Mouse (Mus musculus): ENCODE measurements around the gene Kyat1. TPM values are rescaled to one million over a fixed set of nuclear protein-coding genes. Genes with fewer than 3 reads are reported as not detected.
"Not testable (repeated sequence)": the region's sequence is repeated elsewhere in the genome, so short reads cannot be mapped to it uniquely, and the experiment has no call there.

The Kyat1 gene
- polyA plus RNA-seq, 1 experiment from 2014 or later, result 26.9 TPM

DNA sequence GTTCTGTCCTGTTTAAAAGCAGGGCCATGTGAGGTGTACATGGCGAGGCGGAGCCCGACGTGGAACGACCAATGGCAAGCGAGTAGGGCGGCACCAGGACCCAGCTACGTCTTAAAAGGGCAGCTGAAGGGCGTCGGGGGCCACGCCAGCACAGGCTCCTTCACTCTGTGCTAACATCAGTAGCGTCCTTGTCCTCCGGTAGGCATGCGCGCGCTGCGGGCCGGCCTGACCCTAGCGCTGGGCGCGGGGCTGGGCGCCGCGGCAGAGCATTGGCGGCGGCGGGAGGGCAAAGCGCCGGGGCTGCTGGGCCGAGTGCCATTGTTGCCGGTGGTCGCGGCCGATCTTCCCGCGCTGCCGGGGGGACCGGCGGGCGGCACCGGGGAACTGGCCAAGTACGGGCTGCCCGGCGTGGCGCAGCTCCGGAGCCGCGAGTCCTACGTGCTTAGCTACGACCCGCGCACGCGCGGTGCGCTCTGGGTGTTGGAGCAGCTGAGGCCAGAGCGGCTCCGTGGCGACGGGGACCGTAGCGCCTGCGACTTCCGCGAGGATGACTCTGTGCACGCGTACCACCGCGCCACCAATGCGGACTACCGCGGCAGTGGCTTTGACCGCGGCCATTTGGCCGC, 34.2 kb downstream of the Kyat1 start, which contains the start of gene Endog:
Gene Endog, plus strand, starts transcription at position 123 of the 626 bp plus-strand sequence.
- ATAC-seq (replicated peaks; ENCODE audit: extremely low read depth, insufficient read depth, low FRiP score), result peak; percentile 96

GRCm38 (mm10) chr2:30166677-30167076, 39.0 kb downstream of the Kyat1 start:
- Histone ChIP-seq H3K9me3 (replicated peaks; ENCODE audit: control insufficient read depth, low read length) (peaks cover 15% of the 10 kb centered on the region), H3K27ac (ENCODE audit: low read length) (no peak overlapping the region), H3K36me3 (ENCODE audit: control insufficient read depth, insufficient read depth) (no peaks in the 10 kb centered on the region), H3K9ac (ENCODE audit: low read length) (no peak overlapping the region), H3K27me3 (ENCODE audit: control insufficient read depth, insufficient read depth, low read length) (no peaks in the 10 kb centered on the region), H3K4me2 (ENCODE audit: low read depth, low read length) (no peak overlapping the region), H3K4me1 (ENCODE audit: control insufficient read depth, insufficient read depth, low read length) (peaks cover 3% of the 10 kb centered on the region), H3K4me3 (ENCODE audit: low read length) (no peak overlapping the region)
- WGBS, result 57% methylated on average over 4 of the region's 4 CpGs
- ATAC-seq (replicated peaks; ENCODE audit: extremely low read depth, insufficient read depth, low FRiP score), result no peak

More for the DNA sequence above, 34.2 kb downstream of the Kyat1 start, which contains the start of gene Endog:
- peaks cover 27% of the 10 kb centered on the region for H3K36me3 ChIP-seq (ENCODE audit: control insufficient read depth, insufficient read depth)
- H3K27me3 ChIP-seq (ENCODE audit: control insufficient read depth, insufficient read depth, low read length), result no peaks in the 10 kb centered on the region
- H3K4me3 ChIP-seq (ENCODE audit: low read length), result peak within 1 kb of the TSS; percentile 56
- H3K4me2 ChIP-seq (ENCODE audit: low read depth, low read length), result peak within 1 kb of the TSS; percentile 89
- WGBS, result under 1% methylated on average over 75 of the region's 75 CpGs
- peaks cover 10% of the 10 kb centered on the region for H3K9me3 ChIP-seq (replicated peaks; ENCODE audit: control insufficient read depth, low read length)
- H3K4me1 ChIP-seq (ENCODE audit: control insufficient read depth, insufficient read depth, low read length), result peaks cover 6% of the 10 kb centered on the region
- H3K27ac ChIP-seq (ENCODE audit: low read length), result peak within 1 kb of the TSS; percentile 86
- peak within 1 kb of the TSS; percentile 72 for H3K9ac ChIP-seq (ENCODE audit: low read length)

DNA sequence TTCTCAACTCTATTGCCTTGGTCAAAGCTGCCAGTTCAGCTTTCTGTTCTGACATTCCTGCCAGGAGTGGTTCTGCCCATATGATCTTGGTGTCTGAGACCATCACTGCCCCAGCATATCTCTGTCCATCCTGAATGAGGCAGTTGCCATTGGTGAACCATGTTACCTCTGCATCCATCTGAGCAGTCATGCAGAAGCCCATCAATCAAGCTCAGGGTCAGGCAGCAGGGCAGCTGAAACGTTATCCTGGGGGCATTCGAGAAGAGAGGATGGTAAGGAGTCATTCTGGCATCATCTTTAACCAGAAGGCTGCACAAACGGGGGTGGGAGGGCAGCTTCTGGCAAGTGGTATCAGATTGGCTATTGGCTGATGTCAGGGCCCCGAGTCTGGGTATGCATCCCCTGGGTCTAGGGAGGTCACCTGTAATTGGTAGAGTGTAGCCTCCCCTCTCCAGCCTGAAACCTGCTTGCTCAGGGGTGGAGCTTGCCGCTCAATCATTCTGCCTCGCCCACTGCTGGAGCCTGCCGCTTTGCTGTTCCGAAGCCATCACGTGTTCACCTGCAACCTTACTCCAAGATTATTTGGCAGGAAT, 41.2 kb downstream of the Kyat1 start:
- H3K4me1 ChIP-seq (ENCODE audit: control insufficient read depth, insufficient read depth, low read length), result no peaks in the 10 kb centered on the region
- H3K9ac ChIP-seq (ENCODE audit: low read length), result no peak overlapping the region
- no peak overlapping the region for H3K27ac ChIP-seq (ENCODE audit: low read length)
- 51% methylated on average over 9 of the region's 9 CpGs for WGBS
- H3K4me2 ChIP-seq (ENCODE audit: low read depth, low read length), result no peak overlapping the region
- no peak for ATAC-seq (replicated peaks; ENCODE audit: extremely low read depth, insufficient read depth, low FRiP score)
- peaks cover 15% of the 10 kb centered on the region for H3K9me3 ChIP-seq (replicated peaks; ENCODE audit: control insufficient read depth, low read length)
- no peaks in the 10 kb centered on the region for H3K27me3 ChIP-seq (ENCODE audit: control insufficient read depth, insufficient read depth, low read length)
- no peak overlapping the region for H3K4me3 ChIP-seq (ENCODE audit: low read length)
- H3K36me3 ChIP-seq (ENCODE audit: control insufficient read depth, insufficient read depth), result no peaks in the 10 kb centered on the region

DNA sequence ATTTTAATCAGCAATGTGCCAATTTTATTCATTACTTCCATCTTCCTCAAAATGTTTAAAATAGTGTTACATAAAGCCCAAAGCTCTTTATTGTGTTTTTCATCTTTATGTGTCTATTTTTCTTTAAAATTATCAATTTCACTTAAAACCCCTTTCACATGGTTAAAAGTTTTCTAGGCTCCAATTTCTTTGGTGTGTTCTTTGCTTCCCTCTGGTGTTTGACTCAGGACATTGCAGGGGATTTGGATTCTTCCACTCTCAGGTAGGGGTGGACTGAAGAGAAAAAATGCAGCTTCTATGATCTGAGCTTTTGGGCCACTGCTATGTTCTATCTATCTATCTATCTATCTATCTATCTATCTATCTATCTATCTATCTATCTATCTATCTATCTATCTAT, 43.8 kb downstream of the Kyat1 start:
- Histone ChIP-seq H3K4me3 (ENCODE audit: low read length) (no peak overlapping the region), H3K36me3 (ENCODE audit: control insufficient read depth, insufficient read depth) (no peaks in the 10 kb centered on the region), H3K27me3 (ENCODE audit: control insufficient read depth, insufficient read depth, low read length) (no peaks in the 10 kb centered on the region), H3K9ac (ENCODE audit: low read length) (no peak overlapping the region), H3K27ac (ENCODE audit: low read length) (no peak overlapping the region), H3K4me2 (ENCODE audit: low read depth, low read length) (no peak overlapping the region), H3K4me1 (ENCODE audit: control insufficient read depth, insufficient read depth, low read length) (no peaks in the 10 kb centered on the region), H3K9me3 (replicated peaks; ENCODE audit: control insufficient read depth, low read length) (peaks cover 12% of the 10 kb centered on the region)
- ATAC-seq (replicated peaks; ENCODE audit: extremely low read depth, insufficient read depth, low FRiP score), result no peak

- H3K9ac ChIP-seq (ENCODE audit: low read length); H3K36me3 ChIP-seq (ENCODE audit: control insufficient read depth, insufficient read depth); H3K4me3 ChIP-seq (ENCODE audit: low read length); H3K27ac ChIP-seq (ENCODE audit: low read length); ATAC-seq (replicated peaks; ENCODE audit: extremely low read depth, insufficient read depth, low FRiP score); H3K4me1 ChIP-seq (ENCODE audit: control insufficient read depth, insufficient read depth, low read length); H3K4me2 ChIP-seq (ENCODE audit: low read depth, low read length); H3K27me3 ChIP-seq (ENCODE audit: control insufficient read depth, insufficient read depth, low read length); H3K9me3 ChIP-seq (replicated peaks; ENCODE audit: control insufficient read depth, low read length): not testable (repeated sequence)
- 78% methylated on average over 8 of the region's 10 CpGs for WGBS
Observed at GRCm38 (mm10) chr2:30159871-30160270, 45.8 kb downstream of the Kyat1 start.

GRCm38 (mm10) chr2:30152616-30153015, 53.0 kb downstream of the Kyat1 start:
- Histone ChIP-seq H3K4me3 (ENCODE audit: low read length) (no peak overlapping the region), H3K9me3 (replicated peaks; ENCODE audit: control insufficient read depth, low read length) (no peaks in the 10 kb centered on the region), H3K4me1 (ENCODE audit: control insufficient read depth, insufficient read depth, low read length) (no peaks in the 10 kb centered on the region), H3K27me3 (ENCODE audit: control insufficient read depth, insufficient read depth, low read length) (no peaks in the 10 kb centered on the region), H3K36me3 (ENCODE audit: control insufficient read depth, insufficient read depth) (peaks cover 32% of the 10 kb centered on the region), H3K27ac (ENCODE audit: low read length) (no peak overlapping the region), H3K9ac (ENCODE audit: low read length) (no peak overlapping the region), H3K4me2 (ENCODE audit: low read depth, low read length) (no peak overlapping the region)
- 76% methylated on average over 8 of the region's 8 CpGs for WGBS
- ATAC-seq (replicated peaks; ENCODE audit: extremely low read depth, insufficient read depth, low FRiP score), result no peak

- no peaks in the 10 kb centered on the region for H3K9me3 ChIP-seq (replicated peaks; ENCODE audit: control insufficient read depth, low read length)
- H3K4me2 ChIP-seq (ENCODE audit: low read depth, low read length), result no peak overlapping the region
- H3K27ac ChIP-seq (ENCODE audit: low read length), result no peak overlapping the region
- peaks cover 39% of the 10 kb centered on the region for H3K36me3 ChIP-seq (ENCODE audit: control insufficient read depth, insufficient read depth)
- no peak overlapping the region for H3K9ac ChIP-seq (ENCODE audit: low read length)
- 79% methylated on average over 11 of the region's 11 CpGs for WGBS
- H3K4me3 ChIP-seq (ENCODE audit: low read length), result no peak overlapping the region
- no peaks in the 10 kb centered on the region for H3K27me3 ChIP-seq (ENCODE audit: control insufficient read depth, insufficient read depth, low read length)
- H3K4me1 ChIP-seq (ENCODE audit: control insufficient read depth, insufficient read depth, low read length), result no peaks in the 10 kb centered on the region
- ATAC-seq (replicated peaks; ENCODE audit: extremely low read depth, insufficient read depth, low FRiP score), result no peak
Observed at GRCm38 (mm10) chr2:30151840-30152239, 53.8 kb downstream of the Kyat1 start.

- H3K36me3 ChIP-seq (ENCODE audit: control insufficient read depth, insufficient read depth), result peaks cover 63% of the 10 kb centered on the region
- no peak overlapping the region for H3K9ac ChIP-seq (ENCODE audit: low read length)
- no peak overlapping the region for H3K27ac ChIP-seq (ENCODE audit: low read length)
- H3K4me2 ChIP-seq (ENCODE audit: low read depth, low read length), result no peak overlapping the region
- H3K4me1 ChIP-seq (ENCODE audit: control insufficient read depth, insufficient read depth, low read length), result no peaks in the 10 kb centered on the region
- no peak for ATAC-seq (replicated peaks; ENCODE audit: extremely low read depth, insufficient read depth, low FRiP score)
- no peaks in the 10 kb centered on the region for H3K27me3 ChIP-seq (ENCODE audit: control insufficient read depth, insufficient read depth, low read length)
- H3K4me3 ChIP-seq (ENCODE audit: low read length), result no peak overlapping the region
- WGBS, result 78% methylated on average over 4 of the region's 4 CpGs
- no peaks in the 10 kb centered on the region for H3K9me3 ChIP-seq (replicated peaks; ENCODE audit: control insufficient read depth, low read length)
Observed at GRCm38 (mm10) chr2:30147466-30147865, 58.2 kb downstream of the Kyat1 start.

DNA sequence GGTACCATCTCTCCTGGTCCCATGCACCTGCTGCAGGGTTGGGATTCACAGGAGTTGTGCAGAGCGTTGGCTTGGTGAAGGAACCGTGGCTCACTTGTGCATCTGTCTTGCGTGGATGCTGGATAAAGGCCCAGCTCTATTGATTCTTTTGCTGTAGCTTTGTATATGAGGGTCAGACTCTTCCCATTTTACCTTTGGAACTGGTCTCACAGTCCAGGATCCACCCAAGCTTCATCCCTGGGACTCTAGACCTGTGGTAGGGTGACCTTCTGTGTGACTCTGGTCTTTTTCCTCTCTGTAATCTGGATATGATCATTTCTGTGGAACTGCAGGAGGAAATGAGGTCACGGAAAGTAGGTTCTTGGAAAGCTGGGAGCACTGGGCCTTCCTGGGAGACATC, 61.2 kb downstream of the Kyat1 start:
- no peaks in the 10 kb centered on the region for H3K4me1 ChIP-seq (ENCODE audit: control insufficient read depth, insufficient read depth, low read length)
- no peak overlapping the region for H3K9ac ChIP-seq (ENCODE audit: low read length)
- H3K4me3 ChIP-seq (ENCODE audit: low read length), result no peak overlapping the region
- WGBS, result 95% methylated on average over 4 of the region's 4 CpGs
- H3K27me3 ChIP-seq (ENCODE audit: control insufficient read depth, insufficient read depth, low read length), result no peaks in the 10 kb centered on the region
- no peak overlapping the region for H3K4me2 ChIP-seq (ENCODE audit: low read depth, low read length)
- no peaks in the 10 kb centered on the region for H3K9me3 ChIP-seq (replicated peaks; ENCODE audit: control insufficient read depth, low read length)
- H3K36me3 ChIP-seq (ENCODE audit: control insufficient read depth, insufficient read depth), result peaks cover 66% of the 10 kb centered on the region
- ATAC-seq (replicated peaks; ENCODE audit: extremely low read depth, insufficient read depth, low FRiP score), result no peak
- H3K27ac ChIP-seq (ENCODE audit: low read length), result no peak overlapping the region
